Mouse (Mus musculus) gonadal fat pad, adult 2 months (tissue): ENCODE results near the gene Lamb2. TPM values are rescaled to one million over a fixed set of nuclear protein-coding genes. Genes with fewer than 3 reads are reported as not detected.
A peak's percentile ranks its signal among the peaks of the same experiment; 100 is the strongest.

Source experiments
- DNase-seq: peaks from one replicate; pipeline ENCODE4 v3.0.0-alpha.2; 2012; ENCODE audit warnings: low read depth
- polyA plus RNA-seq: library from polyadenylated mRNA; depleted of rRNA; stranded (reverse); fragments of >200 nt; gene quantifications from 2 replicates; pipeline ENCODE4 v1.2.3, GENCODE M21; 2012

Gene Lamb2
- polyA plus RNA-seq, 1 experiment = 174 TPM

DNA sequence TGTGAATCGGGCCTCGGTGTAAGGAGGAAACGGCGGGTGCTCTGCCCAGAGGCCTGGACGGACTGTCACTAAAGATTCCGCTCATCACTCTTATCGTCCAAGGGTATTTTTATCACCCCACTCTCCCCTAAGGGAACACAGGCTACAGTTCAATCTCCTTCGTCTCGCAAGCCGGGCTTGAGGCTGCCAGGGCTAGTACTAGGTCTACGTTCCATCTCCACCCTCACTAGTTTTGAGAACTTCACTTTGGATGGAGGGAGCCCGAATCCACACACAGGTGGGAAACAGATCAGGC, 11.7 kb downstream of the Lamb2 start:
- DNase-seq = no peak

DNA sequence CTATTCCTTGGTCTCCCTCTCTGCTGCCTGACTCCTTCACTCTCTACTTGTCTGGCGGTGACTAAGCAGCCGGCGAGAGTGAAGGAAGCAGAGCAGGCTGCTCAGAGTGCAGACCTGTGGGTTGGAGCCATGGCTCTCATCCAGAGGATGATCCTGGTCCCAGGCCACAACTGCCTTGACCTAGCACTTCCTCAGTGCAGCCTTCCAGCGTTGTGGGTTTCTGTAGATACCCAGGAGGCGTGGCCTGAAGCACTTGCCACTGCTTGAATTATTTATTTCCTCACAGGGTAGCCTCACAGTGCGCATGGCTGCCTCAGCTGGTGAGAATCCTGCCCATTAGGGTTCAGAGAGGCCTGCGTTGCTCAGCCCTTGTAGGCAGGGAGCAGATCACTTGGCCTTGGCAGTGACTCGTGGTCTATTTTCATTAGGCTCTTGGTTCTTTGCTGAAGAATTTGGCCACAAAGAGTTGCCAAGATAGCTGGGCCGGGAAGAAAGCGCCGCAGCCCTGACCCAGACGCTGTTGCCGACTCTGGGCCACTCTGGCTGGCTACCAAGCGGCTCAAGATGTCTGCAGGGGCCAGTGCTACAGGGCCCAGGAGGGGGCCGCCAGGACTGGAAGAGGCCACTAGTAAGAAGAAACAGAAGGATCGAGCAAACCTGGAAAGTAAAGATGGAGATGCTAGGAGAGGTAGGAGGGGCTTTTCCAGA, 12.7 kb downstream of the Lamb2 start:
- peak; percentile 31 for DNase-seq

DNA sequence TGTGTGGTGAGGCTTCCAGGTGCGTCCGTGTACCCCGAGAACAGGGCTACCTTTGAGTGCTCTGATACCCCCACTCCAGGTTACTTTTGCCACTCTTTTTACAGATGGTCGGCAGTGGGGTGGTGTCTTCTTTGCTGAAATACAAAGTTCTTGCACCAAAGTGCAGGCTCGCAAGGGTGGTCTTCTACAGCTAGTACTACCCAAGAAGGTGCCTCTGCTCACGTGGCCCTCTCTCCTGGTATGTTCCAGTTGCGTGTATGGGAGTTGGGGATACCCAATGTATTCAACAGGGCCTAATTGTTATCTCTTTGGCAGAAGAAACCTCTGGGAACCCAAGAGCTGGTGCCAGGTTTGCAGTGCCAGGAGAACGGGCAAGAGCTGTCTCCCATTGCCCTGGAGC, 13.7 kb downstream of the Lamb2 start:
- DNase-seq = no peak

DNA sequence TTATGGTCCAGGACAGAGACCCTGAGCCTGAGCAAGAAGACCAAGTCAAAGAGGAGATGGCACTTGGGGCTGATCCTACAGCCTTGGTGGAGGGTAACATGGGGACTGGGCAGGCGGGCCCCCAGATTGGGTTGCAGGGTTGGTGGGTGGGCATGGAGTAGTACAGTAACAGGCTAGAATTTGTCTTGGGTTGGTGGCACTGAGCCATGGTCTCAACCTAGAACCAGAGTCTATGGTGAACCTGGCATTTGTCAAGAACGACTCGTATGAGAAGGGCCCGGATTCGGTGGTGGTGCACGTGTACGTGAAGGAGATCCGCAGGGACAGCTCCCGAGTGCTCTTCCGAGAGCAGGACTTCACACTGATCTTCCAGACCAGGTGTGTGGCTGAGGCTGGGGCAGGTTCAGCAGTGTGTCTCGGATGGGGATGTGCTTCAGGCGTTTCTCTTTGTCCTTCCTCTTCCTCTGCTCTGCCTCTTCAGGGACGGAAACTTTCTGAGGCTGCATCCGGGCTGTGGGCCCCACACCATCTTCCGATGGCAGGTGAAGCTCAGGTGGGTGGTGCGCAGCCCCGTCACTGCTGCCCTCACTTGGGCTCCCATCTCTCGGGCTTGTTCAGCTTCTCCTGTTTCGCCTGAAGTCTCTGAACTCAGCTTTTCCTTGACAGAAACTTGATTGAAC, 14.8 kb downstream of the Lamb2 start:
- DNase-seq = no peak

DNA sequence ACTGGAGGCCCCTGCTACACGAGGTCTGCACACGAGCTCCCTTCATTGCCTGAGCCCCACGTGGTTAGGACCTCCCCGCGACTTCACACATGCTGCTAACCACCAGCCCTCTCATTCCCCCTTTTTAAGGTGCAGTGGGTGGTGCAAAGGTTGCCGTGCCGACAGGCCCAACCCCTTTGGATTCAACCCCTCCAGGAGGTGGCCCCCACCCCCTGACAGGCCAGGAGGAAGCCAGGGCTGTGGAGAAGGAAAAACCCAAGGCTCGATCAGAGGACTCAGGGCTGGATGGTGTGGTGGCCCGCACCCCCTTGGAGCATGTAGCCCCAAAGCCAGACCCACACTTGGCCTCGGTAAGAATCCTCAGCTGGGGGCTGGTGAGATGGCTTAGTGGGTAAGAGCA, 15.4 kb downstream of the Lamb2 start:
- DNase-seq = no peak

DNA sequence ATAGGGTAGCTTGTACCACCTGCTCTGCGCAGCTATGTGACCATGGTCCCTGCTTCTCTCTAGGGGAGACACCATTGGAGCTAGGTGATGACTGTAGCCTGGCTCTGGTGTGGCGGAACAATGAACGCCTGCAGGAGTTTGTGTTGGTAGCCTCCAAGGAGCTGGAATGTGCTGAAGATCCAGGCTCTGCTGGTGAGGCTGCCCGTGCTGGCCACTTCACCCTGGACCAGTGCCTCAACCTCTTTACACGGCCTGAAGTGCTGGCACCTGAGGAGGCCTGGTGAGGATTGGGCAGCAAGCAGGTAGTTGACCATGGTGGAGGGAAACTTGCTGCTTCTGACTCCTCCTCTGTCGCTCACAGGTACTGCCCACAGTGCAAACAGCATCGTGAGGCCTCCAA, 19.7 kb downstream of the Lamb2 start:
- no peak for DNase-seq

DNA sequence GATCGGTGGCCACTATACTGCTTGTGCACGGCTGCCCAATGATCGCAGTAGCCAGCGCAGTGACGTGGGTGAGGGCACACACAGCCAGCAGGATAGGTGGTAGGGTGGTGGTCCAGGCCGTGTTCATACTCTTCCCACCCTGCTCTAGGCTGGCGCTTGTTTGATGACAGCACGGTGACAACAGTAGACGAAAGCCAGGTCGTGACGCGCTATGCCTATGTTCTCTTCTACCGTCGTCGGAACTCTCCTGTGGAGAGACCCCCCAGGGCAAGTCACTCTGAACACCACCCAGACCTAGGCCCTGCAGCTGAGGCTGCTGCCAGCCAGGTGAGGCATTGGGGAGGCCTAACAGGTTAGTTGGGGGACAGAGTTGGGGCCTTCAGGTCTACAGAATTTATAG, 20.4 kb downstream of the Lamb2 start:
- DNase-seq = no peak

DNA sequence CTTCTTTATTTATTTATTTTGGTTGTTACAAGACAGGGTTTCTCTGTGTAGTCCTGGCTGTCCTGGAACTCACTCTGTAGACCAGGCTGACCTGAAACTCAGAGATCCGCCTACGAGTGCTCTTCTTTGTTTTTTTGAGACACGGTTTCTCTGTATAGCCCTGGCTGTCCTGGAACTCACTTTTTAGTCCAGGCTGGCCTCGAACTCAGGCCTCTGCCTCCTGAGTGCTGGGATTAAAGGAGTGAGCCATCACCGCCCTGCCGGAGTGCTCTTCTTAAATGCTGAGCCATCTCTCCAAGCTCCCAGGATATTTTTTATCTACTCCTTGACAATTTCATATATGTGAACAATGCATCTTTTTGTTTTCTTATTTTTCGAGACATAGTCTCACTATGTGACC, 27.4 kb downstream of the Lamb2 start:
- DNase-seq = no peak

DNA sequence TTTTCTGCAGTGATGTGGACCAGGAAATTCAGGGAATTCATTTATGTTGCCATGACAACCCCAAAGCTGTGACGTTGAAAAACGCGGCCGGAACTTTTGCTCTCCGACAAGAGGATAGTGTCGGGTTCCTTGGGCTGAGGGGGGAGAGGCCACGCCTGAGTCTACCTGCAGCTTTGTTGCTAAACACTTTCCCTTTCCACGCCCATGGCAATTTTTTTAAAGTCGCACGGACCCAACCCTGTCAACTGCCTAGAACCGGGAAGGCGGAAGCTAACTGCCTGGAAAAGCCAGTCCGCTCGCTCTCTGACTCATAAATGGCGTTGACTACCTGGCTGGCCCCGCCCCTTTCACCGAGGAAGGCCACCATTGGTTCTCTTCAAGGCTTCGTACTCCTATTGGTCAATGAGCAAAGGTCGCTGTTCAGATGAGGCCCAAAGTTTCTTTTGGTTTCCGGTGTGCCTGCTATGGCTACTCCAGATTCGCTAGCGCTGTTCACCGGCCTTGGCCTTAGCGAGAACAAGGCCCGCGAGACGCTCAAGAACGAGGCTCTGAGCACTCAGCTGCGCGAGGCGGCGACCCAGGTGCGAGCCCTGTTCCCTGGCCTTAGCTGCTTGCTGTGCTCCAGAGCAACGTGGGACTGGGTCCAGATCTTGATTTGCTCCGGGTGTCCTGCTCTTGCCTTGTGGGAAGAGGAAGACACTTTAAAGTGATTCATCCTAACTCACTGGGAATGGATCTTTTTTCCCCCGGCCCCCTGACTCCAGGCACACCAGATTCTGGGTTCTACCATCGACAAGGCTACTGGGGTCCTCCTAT, 28.3 kb downstream of the Lamb2 start, which contains the start of gene Qars:
TSS of gene Qars (plus strand) at position 88 of the 816 bp plus-strand sequence.
- DNase-seq = peak; percentile 93

DNA sequence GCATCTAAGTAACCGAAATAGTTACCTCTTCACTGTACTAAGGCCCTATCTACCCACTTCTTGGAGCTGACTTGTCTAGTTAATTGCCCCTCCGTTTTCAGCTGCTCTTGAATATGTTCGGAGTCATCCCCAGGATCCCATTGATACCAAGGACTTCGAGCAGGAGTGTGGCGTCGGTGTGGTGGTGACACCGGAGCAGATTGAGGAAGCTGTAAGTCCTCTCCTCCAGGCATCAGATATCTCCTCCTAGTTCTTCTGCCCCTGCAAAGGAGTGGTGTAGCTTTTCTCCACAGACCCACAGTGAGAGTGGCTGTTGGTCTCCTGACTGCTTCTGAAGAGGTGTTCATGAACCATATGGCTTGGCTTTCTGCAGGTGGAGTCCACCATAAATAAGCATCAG, 29.2 kb downstream of the Lamb2 start:
- DNase-seq = no peak

DNA sequence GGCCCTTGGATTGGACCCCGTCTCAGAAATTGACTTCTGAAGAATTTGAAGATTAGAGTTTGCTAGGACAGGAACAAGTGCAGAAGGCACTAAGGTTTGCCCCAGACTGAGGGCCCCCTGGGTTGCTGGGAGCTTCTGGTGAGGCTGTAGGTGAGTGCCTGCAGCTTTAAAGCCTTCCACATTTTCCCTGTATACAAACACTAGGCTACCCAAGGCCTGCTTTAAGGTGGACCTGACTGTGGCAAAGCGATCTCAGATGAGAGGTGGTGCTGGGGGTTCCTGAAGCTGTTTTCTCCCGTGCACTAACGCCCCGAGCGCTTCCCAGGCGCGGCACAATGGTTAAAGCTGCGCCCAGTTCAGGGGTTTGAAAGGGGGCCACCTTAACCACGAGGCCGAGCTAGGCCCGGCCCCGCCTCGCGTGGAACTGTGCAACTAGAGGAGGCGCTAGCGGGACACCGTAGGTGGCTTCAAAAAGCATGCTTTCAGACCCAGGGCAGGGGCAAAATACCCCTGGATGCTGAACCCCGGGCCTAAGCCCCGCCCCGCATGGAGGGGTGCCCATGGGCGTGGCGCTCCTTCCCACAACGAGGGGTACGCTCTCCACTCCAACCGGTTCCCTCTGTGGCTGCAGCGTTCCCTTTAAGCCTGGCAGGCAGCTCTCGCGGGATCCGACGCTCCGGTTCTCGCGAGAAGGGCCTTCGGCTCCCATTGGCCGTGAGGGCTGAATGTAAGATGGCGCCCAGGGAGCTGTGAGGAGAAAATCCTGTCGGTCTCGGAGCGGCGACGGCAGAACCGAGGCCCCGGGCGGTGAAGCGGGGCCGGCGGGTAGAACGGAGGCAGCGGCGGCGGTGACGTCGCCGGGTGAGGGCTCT, 37.1 kb downstream of the Lamb2 start, which contains the start of gene Qrich1:
TSS of gene Qrich1 (plus strand) at position 427 of the 872 bp plus-strand sequence.
- peak; percentile 74 for DNase-seq

DNA sequence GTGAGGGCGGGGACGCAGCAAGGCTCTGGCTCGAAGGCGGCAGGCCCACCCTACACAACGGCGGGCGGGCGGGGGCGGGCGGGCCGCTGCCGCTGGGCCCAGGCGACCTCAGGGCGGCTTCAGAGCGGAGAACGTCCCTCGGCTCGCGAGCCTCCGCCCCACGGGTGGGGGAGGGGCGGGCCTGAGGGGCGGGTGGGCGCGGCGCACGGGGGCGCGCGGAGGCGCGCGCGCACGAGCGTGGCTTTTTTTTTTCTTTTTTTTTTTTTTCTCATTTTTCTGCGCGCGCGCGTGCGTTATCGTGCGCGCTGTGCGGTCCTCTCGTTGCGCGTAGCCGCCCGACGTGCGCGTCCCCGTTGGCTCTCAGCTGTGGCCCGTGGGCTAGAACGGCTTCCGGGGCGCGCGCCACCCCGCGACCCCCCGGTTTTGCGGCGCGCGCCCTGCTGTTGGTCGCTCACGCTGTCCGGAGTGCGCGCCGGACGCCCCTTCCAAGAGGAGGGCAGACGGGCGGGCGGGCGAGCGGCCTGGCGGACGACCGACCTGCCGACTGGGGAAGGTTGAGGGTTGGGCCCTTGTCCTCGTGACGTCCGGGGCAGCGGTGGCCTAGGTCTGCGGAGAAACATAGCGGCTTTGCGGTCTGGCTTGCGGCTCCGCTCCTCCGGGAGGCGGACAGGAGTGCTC, 37.9 kb downstream of the Lamb2 start:
- DNase-seq = no peak

DNA sequence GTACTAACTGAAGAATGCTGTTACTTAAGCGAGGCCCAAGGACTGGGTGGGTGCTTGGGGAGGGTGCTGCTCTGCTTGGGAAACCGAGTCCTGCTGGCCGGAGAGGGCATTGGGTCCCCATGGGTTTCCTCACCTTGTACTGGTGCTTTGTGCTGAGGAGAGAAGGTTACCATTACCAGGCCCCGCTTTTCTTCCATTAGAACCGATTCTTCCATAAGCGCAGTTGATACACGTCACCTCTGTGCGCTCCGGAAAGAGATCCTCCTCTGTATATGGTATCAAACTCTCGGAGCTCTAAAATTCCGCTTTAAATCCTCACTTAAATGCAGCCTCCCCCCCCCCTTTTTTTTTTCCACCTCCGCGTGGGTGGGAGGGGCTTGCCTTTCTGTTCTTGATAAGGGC, 38.4 kb downstream of the Lamb2 start:
- DNase-seq = no peak

DNA sequence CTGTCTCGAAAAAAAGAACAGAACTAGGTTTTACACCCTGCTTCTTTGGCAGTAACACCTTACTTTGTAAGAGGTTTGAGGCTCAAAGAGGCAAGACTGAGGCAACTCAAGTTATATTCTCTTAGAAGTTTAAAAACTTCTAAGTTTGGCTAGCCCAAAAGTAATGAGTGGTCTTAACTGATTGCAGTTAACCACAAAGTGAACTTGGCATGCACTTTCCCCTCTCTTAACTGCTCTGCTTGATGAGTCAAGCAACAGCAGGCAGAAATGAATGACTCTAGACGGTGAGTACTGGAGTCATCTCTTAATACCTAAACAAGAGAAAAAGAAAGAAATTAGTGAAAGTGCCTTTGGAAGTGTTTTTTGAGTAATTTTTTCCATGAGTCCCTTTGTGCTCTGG, 42.1 kb downstream of the Lamb2 start:
- DNase-seq = no peak

DNA sequence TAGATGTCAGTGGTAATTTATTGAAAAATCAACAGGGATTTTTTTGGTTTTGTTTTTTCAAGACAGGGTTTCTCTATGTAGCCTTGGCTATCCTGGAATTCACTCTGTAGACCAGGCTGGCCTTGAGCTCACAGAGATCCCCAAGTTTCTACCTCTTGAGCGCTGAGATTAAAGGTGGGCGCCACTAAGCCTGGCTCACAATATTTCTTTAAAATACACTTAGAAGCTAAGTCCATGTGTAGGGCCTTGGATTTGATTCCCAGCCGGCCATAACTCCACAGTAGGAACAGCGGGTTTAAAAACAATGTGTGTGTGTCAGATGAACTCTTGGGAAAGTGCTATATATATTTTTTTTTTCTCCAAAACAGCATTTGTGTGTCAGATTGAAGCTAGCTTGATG, 43.8 kb downstream of the Lamb2 start:
- no peak for DNase-seq

DNA sequence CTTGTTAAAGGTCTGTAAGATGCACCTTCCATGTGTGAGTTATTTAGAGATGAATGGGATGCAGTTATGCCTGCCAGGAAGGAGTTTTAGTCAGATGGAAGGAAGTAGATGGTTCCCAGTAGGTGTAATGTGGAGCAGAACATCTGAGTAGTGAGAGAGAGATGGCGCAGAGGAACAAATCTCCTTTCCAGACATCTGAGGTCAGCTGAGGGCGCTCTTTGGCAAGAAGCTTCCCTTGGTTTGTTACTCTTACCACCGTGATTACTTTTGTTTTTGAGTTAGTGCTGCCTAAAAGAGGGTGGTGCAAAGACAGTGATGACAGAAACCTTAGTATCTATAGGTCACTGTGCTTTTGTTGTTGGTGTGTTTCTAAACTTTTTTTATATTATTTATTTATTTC, 45.9 kb downstream of the Lamb2 start:
- no peak for DNase-seq

DNA sequence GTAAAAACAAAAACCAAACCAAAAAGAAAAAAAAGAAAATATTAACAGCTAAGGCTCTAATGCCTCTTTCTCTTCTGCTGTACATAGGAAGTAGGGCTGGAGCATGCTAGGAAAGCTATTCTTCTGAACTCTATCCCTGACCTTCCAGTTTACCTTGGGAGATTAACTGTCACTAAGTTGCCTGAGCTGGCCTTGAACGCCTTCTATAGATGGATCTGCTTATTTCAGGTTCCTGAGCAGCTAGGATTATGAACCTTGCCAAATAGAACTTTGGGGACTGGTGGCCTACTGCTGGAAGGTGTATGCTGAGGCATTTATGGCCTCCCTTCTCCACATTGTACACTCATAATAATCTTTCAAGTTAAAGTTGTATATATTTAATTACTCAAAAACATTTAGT, 51.4 kb downstream of the Lamb2 start:
- DNase-seq = no peak

DNA sequence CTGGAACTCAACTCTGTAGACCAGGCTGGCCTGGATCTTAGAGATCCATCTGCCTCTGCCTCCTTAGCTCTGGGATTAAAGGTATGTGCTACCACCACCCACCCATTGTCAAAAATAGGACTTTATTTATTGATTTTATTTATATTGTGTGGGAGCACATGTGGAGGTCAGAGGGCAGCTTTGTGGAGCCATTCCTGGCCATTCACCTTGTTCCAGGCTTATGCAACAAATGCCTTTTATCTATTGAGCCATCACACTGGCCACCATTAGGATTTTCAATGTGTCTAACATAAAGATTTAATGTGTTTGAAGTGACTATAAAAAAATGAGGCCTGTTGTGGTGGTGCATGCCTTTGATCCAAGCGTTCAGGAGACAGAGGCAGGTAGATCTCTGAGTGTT, 52.0 kb downstream of the Lamb2 start:
- DNase-seq = no peak
